Mouse (Mus musculus): ENCODE measurements around the gene Parp8.

The Parp8 gene

DNA sequence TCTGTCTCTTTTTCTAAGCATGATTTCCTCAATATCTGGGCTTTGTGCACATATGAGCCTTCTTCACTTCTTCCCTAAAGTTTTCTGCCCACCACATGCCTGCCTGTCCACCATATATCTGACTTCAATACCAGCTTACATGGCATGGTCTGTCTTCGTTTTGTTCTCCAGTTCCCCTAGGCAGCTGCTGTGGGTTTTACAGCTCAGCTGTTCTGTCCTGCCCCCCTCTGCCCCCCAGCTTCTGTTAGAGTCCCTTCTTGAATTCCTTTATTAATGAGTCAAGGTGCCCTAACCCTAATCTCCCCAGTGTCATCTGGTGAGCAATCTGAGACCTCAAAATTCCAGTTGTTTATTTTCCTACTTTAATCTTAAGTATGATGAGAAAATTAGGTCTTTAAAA lies 155.1 kb downstream of the Parp8 start:
- no peak for DNase-seq (ENCODE audit: low read depth)

DNA sequence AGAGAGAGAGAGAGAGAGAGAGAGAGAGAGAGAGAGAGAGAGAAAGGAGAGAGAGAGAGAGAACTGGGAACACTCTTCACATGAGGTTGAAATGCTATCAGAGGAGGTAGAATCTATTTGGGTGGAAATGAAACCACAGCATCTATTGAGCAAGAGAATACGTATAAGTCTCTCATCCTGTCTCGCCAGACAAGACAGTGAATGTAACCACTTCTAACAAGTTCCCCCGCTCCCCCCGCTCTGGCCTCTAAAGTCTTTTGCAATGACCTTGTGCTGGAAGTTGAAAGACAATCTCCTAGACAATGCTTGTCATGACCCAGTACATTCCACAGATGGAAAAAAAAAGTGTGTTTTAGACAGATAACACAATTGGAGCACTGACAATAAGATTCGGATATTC lies 181.4 kb downstream of the Parp8 start:
- DNase-seq (ENCODE audit: low read depth) = no peak

GRCm38 (mm10) chr13:116830984-116831383 lies 194.4 kb downstream of the Parp8 start:
- no peak for DNase-seq (ENCODE audit: low read depth)

DNA sequence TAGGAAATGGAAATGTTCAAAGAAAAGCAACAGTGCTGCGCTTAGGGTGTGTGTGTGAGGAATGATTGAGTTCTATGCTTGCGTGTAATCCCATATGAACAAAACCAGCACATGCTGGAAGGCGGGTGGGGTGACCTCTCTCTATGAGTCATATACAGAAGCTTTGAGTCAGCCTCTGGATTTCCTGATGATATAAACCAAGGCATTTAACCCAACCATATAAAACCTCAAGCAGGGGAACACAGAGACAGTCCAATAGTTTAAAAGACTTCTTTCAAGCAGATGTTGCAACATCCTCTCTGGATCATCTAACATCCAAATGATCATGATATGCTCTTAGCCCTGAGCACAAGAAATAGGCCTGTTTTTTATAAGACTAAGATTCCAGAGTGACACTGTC lies 196.3 kb downstream of the Parp8 start:
- no peak for DNase-seq (ENCODE audit: low read depth)

- DNase-seq (ENCODE audit: low read depth) = no peak
These were observed 213.9 kb downstream of the Parp8 start for GRCm38 (mm10) chr13:116811456-116811855.
